Mouse (Mus musculus) lung, postnatal 36 days (tissue): ENCODE results near the gene Dlx2.

ENCODE experiments used
- DNase-seq: peaks from one replicate; pipeline ENCODE4 v3.0.0; 2022; ENCODE audit warnings: mixed read lengths

The Dlx2 gene

DNA sequence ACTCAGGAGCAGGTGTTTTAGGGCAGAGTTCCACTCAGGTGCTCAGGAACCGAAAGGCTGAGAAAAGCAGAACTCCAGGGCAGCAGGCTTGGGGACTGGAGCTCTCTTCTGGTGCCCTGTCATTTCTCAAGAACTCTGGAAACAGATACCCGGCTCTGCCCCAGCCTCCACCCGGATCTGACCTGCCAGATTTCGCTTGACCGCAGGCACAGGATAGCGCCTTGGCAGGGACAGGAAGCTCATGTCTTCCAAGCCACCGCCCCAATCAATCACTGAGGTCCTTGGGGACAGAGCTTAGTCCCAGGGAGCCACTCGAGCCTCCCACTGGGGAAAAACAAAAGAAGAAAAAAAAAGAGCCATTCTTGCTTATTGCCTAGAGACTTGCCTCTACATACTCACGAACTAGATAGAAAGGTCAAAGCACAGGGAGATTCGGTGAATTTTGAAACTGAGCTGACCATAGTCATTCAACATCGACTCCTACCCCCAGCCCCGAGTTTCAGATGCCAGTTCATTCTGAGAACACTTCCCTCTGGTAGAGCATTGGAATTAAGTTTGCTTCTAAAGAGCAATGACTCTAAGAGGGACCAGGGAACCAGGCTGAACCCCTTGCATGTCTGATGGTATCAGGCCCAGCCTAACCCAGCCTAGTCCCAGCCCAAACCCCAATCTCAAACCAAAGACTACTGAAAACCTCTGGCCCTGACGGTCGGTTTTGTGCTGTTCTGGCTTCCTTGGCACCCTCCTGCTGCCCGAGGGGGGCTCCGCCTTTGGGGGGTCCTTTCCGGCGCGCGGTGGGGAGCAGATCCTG, 12.1 kb downstream of the Dlx2 start:
- no peak for DNase-seq

DNA sequence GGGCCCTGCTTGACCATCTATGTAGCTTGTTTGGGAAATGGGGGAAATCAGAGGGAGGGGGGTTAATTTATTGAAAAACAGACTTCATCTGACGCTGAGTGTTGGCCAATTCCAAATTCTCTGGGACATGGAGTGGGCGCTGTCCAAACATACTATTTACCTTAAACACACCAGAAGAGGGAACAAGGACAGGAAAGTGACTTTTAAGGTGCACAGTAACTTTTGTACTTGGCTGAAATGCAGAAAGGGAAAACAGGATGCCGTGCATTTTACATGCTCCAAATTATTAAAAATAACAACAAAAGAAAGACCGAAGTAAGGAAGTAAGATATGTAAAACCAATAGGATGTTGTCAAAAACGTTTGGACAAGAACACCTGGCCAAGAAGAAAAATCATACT, 13.5 kb downstream of the Dlx2 start:
- no peak for DNase-seq

DNA sequence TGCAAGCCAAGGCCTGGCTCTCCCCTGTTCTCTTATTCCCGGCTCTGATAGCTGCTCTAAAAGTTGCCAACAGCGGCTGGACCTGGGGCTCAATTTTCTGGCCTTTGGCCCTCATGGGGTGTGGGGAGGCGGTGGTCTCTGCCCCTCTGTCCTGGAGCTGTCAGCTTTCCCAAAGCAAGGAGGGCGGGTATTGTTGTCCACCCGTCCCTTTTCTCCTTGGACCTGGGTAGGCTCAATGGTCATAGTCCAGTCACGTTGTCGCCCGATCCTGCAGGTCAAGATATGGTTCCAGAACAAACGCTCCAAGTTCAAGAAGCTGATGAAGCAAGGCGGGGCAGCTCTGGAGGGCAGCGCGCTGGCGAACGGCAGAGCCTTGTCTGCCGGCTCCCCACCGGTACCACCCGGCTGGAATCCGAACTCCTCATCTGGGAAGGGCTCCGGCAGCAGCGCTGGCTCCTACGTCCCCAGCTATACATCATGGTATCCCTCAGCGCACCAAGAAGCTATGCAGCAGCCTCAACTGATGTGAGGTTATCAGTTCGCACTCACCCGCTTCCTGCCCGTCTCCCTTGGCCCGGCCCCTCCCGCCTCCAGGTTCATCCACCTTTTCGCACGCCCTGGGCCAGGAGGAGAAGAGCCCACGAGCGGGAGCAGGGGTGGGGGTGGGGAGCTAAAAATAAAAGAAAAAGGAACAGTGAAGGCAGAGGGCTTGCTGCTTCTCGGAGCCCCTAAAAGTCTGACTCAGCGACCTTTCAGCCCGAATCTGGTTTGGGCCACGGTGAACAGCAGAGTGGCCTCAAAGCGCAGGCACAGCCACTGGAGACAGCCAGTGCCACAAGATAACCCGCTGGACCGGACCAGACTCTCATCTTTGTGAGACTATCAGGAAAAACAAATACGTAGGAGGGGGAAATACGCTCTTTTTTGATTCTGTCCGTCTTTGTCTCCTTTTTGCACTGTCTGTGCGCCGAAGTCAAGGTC, 14.3 kb downstream of the Dlx2 start:
- DNase-seq, result no peak

DNA sequence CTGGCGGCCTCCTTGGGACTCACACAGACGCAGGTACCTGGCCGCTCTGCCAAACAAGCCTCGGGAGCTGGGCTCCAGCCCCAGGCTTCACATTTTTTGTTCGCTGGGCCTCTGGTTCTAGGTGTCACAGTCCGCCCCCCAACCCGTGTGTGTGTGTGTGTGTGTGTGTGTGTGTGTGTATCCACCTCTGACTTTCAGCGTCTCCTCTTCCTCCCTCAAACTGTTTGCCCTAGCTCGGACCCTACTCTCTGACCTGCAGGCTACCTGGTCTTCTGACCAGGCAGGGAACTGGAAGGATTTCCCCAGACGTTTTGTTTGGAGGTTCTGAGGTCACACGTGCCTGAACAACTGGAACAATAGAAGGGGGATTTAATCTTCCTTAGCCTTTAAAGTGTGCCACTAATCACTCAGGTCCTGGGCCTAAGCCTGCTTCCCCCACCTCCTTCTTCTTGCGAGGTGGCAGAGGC, 15.4 kb downstream of the Dlx2 start:
- no peak for DNase-seq

DNA sequence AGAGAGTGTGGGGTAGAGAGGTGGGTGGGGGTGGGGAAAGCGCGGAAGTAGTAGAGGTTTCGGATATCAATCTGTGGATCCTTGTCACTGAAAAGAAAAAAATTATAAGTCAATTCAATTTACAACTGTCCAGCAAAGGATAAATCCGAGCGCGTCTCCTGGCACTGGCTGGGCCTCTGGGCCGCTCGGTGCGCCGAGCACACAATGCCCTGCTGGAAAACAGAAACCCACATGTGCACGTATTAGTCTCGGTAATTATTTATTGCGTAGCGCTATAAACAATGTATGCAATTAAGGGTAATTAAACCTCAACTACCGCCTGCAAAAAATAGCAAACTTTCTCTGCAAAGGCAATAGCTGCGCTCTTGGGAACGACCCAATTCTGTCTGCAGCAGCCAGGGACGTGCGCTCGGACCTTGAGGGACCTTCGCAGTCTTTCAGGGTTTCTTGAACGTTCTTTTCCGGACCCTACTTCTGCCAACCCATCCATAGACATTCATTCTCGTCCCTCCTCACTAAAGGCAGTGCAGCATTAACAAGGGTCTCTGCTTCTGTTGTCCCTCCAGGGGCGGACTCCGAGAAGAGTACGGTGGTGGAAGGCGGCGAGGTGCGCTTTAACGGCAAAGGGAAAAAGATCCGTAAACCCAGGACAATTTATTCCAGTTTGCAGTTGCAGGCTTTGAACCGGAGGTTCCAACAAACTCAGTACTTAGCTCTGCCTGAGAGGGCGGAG, 16.0 kb downstream of the Dlx2 start:
- DNase-seq, result no peak

DNA sequence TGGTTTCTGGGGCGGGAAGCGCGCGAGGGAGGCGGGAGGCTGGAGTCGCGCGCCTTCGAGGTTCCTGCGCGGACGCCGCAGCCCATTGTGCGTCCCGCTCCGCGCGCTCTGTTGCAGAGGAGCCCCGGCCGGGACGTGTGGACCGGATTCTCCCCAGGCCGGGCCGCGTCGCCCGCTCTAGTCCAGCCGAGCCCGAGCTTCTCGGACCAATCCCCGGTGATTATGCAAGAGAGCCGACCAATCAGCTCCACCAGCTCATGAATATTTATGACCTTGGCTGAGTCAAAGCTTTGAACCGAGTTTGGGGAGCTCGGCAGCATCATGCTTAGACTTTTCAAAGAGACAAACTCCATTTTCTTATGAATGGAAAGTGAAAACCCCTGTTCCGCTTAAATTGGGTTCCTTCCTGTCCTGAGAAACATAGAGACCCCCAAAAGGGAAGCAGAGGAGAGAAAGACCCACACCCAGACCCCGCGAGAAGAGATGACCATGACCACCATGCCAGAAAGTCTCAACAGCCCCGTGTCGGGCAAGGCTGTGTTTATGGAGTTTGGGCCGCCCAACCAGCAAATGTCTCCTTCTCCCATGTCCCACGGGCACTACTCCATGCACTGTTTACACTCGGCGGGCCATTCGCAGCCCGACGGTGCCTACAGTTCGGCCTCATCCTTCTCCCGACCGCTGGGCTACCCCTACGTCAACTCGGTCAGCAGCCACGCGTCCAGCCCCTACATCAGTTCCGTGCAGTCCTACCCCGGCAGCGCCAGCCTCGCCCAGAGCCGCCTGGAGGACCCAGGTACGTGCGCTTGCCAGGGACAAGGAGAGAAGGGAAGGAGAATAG, 16.8 kb downstream of the Dlx2 start:
- peak; percentile 71 for DNase-seq

DNA sequence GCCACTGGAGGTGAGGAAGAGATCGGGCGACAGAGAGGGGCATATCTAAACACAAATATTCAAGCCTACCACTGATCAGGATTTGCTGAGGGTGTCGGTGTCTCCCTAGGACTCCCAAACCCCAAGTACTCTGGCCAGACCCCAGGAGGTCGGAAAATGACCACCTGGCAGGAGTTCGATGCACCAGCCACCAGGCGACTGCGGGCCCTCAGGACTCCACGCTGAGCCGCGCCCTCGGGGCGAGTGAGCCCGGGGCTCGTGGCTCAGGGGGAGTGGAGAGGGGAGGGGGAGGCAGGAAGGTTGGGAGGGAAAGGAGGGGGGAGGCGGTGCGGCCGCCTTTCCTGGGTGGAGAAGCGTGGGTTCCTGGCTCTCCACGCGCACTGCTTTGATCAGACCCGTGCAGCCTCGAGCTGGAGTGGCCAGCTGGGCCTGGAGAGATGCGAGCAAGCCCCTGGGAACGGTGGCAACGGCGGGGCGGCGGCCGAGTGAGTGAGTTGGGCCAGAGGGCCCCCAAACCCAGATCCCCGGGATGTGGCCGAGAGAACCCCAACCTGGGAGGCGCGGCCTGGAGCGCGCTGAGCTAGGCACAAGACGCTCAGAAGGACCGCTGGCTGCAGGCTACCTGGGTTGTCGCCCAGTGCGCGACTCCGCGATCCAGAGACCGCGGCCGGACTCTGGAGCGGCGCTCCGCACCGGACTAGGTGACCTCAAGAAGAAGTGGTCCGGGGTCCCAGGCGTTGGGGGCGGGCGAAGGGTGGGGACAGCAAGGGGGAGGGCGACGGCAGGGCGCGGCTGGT, 17.6 kb downstream of the Dlx2 start:
- no peak for DNase-seq

DNA sequence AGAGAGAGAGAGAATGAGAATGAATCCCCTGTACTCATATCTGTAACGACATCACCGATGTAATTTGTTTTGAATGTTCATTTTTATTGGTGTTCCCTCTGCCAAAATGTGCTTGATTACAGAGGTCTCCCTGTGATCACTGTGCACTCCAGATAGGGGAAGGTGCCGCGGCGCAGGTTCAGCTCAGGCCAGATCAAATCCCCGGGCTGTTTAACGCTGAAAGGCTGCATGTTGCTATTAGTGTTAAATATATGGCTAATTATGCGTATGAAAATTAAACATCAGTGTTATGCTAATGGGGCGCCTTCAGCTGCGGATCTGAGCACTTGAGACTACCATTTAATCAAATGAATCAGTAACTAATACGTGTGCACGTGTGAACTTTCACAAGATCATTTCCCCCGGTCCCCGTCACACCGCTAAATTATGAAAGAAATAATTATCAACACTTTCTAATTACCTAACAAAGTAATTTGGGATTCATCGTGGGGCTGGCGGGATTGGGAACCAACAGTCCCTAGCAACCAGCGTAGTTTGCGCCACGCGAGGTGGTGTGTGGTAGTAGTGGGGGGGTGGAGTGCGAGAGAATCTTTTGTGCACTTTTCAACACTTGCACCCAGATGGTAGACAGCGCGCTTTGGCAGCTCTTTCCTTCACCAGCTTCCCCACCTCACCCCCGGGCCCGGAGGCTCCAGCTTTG, 18.4 kb downstream of the Dlx2 start, which contains the start of gene Dlx1:
Gene Dlx1 (plus strand): TSS at position 100 of the 700 bp plus-strand sequence.
- DNase-seq, result no peak

DNA sequence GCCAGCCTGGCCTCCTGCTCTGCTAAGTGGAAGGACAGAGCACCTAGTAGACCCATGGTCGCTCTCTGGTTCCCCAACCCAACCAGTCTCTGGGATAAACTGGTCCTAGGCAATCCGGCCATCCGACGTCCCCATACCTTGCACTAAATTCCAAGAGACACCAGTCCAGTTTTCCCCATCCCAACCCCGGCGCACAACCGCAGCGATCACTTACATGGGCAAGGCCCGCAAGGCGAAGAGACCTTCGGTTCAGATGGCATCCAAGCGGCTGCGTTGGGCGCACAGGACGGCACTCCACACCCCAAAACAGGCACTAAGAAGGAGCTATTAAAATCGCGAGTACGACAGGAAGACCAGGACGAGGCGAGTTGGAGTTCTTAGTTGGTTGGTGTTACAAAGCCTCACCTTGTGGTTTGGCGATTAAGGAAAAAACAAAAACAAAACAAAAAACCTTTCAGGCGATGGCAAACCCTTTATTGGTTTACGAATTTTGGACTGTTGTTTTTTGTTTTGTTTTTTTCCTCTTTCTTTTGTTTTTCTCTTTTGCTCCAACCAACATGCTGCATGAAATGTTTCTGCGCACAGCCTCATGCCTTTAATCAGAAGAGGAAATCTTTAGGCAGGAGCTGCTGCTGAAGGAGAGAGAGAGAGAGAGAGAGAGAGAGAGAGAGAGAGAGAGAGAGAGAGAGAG, 19.1 kb downstream of the Dlx2 start:
- no peak for DNase-seq

DNA sequence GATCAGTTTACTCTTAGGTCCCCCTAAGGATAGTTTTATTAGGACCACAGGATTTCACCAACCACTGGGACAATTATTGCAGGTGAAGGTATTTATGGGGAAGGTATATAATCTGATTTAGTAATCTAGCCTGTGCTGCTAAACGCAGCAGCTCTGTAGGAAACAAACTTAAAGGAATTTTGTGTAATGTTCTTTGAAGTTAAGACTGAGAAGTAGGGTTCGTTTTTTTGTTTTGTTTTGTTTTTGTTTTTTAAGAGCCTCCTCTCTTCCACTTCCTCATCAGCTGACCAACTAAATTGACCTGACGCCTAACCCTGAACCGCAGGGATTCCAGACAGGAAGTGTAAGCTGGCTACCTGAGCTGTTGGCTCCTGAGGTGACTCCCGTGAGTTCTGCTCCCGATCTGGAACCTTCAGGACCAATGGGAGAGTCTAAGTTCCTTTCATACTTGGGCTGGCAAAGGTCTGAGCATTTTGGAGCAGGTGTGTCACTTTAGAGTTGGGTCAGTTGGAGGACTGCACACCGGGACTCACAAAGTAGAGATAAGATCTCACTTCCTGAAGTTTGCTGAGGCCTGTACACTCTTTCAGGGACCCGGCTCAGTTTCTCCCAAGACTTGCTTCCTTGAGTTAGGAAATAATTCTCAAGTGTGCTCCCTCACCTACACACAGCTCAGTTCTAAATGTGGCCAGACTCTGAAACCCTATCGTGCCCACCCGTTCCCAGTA, 19.8 kb downstream of the Dlx2 start:
- DNase-seq, result no peak

DNA sequence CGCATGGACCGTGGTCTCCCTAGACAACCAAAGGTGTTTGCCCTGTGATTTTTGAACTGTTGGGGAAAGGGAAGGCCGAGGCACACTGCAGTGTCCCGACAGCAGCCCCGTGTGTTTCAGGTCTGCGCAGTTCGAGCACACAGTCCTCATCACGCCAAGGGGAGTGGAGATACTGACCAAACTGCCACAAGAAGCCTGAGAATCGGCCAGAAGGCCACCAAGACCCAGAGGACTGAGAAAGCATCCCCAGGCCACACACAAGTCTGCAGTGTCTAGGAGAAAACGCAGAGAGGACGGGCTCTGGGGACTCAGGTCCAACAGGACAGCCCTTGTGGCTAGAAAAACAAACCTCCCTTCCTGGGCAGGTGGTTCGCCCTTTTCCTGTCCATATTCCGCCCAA, 21.8 kb downstream of the Dlx2 start:
- DNase-seq, result no peak

DNA sequence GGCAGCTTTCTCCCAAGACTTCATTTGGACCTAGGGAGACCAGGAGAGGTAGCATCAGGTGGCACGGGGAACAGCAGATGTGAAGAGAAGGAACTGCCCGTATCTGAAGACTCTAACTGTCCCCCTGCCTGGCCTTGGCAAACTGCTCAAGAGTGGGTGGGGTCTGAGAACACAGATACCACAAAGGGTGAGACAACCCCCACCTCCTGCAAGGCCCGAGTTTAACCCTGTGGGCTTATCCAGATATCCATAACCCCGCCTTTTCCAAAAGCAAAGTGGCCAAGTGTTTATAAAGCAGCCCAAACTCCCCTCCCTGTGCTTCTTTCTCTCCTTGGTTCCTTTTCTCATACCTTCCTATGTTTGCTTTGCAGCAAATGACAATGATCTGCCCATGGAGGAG, 23.1 kb downstream of the Dlx2 start:
- DNase-seq, result no peak

DNA sequence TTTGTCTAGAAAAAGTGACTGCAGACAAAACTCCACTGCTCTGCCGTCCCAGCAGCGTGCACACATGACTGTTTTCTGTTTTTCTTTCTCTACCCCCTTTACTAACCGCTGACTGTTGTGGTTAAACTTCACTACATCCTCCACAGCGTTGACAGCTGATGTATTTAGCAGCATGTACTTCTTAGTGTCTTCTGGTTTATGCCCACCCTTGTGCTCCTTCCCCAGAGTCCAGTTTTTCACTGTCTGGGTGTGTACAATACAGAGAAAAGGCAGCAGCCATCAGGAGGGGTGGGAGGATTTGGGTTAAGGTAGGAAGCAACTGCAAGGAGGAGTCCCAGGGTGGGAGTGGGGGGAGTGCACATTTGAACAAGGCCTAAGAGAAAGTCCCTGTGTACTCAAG, 23.7 kb downstream of the Dlx2 start:
- DNase-seq, result no peak

DNA sequence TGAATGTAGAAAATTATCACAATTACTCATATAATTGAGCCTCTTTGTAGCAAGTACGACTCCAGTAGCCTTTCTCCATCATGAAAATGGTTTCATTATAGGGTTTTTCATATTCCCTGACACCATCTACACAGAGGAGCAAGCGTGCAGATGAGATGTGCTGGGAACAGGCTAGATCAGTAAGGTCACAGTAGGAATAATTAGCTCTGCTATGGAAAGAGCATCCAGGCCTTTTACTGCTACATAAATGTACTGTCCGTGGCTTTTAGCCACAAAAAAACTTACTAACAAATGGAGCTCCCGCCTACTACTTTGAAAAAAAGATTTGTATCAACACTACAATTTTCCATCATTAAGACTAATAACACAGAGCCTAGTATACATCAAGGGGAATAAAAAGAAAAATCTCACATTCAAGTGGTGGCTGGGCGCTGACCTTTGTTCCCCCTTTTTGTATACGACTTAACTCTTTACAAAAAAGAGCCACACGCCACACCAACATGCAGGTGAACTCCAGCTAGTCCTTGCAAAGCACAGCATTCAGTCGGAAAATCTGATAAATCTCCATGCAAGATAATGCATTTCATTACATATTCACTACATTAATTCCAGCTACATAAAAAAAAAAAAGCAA, 29.0 kb downstream of the Dlx2 start:
- no peak for DNase-seq

DNA sequence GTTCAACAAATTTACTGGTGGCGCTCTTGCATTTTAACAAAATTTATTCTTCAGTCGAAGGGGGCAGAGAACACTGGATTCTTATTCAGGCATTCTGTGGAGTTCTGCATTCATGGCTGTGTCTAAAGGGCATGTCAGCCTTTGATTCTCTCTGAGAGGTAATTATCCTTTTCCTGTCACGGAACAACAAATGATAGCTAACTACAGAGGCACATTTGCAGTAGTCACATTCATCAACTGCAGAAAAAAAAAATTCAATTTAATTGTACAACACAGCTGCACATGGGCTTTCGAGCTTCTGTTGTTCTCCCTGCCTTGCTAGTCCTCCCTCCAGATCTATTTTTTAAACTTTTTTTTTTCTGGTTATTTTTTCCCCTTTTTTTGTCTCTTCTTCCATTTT, 29.6 kb downstream of the Dlx2 start:
- no peak for DNase-seq

DNA sequence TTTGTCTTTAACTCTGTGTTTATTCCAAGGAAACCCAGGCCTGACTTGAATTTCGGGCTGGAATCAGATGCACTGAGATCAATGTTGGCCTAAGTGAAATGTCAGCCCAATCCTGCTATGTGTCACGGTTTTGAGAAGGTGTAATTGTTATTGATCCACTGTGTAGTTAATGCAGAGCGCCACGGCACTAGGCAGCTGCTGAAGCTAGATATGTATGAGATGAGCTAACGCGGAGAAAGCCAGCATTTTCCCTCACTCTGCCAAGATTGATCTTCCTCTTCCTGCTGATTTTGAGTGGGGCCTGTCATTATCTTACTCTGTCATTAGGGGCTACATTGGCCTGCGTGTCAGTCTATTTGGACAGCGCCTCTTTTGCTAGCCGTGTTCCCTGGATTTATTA, 34.2 kb downstream of the Dlx2 start:
- no peak for DNase-seq

DNA sequence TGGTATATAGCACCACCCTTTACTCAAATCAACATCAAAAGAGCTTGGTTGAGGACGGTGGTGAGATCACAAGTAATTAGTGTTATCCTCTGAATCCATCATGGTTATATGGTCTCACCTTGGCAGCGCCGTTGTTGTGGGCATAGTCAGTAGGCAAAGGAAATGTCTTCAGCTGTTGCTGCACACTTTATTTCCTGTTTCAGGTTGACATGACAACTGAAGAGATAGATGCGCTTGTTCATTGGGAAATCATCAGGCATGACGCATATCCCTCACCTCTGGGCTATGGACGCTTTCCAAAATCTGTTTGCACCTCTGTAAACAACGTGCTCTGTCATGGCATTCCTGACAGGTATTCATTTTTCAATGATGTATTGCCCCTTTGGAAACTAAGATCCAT, 35.3 kb downstream of the Dlx2 start:
- no peak for DNase-seq

DNA sequence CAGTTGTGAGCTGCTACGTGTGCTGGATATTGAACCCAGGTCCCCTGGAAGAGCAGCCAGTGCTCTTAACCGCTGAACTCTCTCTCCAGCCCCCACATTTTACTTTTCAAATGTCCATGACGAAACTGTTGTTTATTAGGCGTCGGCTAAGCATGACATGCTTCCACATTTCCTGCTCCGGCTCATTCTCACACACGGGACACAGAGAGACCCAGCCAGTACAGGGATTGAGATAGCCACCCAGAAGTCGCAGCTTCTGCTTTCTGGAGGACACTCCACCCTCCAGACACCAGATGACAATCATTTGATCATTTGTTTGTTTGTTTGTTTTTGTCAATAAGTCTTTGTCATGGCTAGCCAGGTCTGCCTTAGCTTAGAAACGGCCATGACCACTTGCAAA, 41.7 kb downstream of the Dlx2 start:
- DNase-seq, result no peak
